Mouse (Mus musculus) midbrain, embryonic 15.5 days (tissue): ENCODE measurements around the gene Gon7. TPM values are rescaled to one million over a fixed set of nuclear protein-coding genes. Genes with fewer than 3 reads are reported as not detected.

Experiments
- polyA plus RNA-seq: library from polyadenylated mRNA; unstranded; fragments of >200 nt; fragmentation: Nextera tagmentation; extraction: Ambion mirVana; gene quantifications from 2 replicates; pipeline ENCODE4 v1.2.1, GENCODE M21; 2015

The Gon7 gene
- polyA plus RNA-seq, 1 experiment from 2014 or later = 51.0 TPM

Other genes with a start within 250 kb of the Gon7 start
- gene Chga, start 202.8 kb downstream of the Gon7 start, polyA plus RNA-seq = 152 and 155 TPM in 2 replicates
- gene Itpk1, start 52.9 kb downstream of the Gon7 start, polyA plus RNA-seq = 34.1 and 34.6 TPM in 2 replicates
- 73.2 and 73.3 TPM in 2 replicates for gene Moap1, start 14.1 kb downstream of the Gon7 start, polyA plus RNA-seq
- 11.9 and 13.2 TPM in 2 replicates for gene Tmem251, start 14.0 kb downstream of the Gon7 start, polyA plus RNA-seq
- gene Gm28051, start within 50 bp of the Gon7 start, polyA plus RNA-seq = not detected in 2 replicates
- 35.1 and 35.9 TPM in 2 replicates for gene Ubr7, start 164 bp upstream of the Gon7 start, polyA plus RNA-seq
- 47.9 and 48.7 TPM in 2 replicates for gene Gm20604, start 869 bp upstream of the Gon7 start, polyA plus RNA-seq
- 14.0 and 14.3 TPM in 2 replicates for gene Btbd7, start 120.7 kb upstream of the Gon7 start, polyA plus RNA-seq
- gene Cox8c, start 141.5 kb upstream of the Gon7 start, polyA plus RNA-seq = not detected in 2 replicates
- gene Unc79, start 191.1 kb upstream of the Gon7 start, polyA plus RNA-seq = 8.1 and 8.7 TPM in 2 replicates